Mouse (Mus musculus) lung, embryonic 16.5 days (tissue): ENCODE measurements at regions not wholly inside any gene's neighbourhood (a gene's known extent, or its start where the extent isn't known, plus 50 kb on each side); places are given as distances from the start of the nearest gene placed in this dataset.

Experiments
- ATAC-seq: fragments of 200-750 bp; cut with Nextera tagmentation; 2 replicates; pipeline ENCODE4 v1.8.0; 2017; ENCODE audit warnings: low read depth, mild to moderate bottlenecking, moderate library complexity
- H3K27ac ChIP-seq: fragments of 300-500 bp; sonication (generic); 2 replicates; pipeline ENCODE4 v1.5.1; 2014; ENCODE audit warnings: mild to moderate bottlenecking, control low read depth, low read length
- H3K27me3 ChIP-seq: fragments of 300-500 bp; sonication (generic); 2 replicates; pipeline ENCODE4 v1.6.1; 2014; ENCODE audit warnings: low read depth, low read length, mixed read lengths; ENCODE audit not compliant: control insufficient read depth, insufficient read depth
- H3K36me3 ChIP-seq: fragments of 300-500 bp; sonication (generic); 2 replicates; pipeline ENCODE4 v1.6.1; 2014; ENCODE audit warnings: low read length; ENCODE audit not compliant: control insufficient read depth, insufficient read depth
- H3K4me1 ChIP-seq: fragments of 300-500 bp; sonication (generic); replicated peaks from 2 replicates; pipeline ENCODE4 v1.6.1; 2014; ENCODE audit warnings: low read length, mixed read lengths; ENCODE audit not compliant: control insufficient read depth, insufficient read depth
- H3K4me2 ChIP-seq: fragments of 300-500 bp; sonication (generic); 2 replicates; pipeline ENCODE4 v1.6.1; 2014; ENCODE audit warnings: low read depth, low read length, control low read depth
- H3K4me3 ChIP-seq: fragments of 300-500 bp; sonication (generic); 2 replicates; pipeline ENCODE4 v1.5.1; 2014; ENCODE audit warnings: mild to moderate bottlenecking, low read length, control low read depth
- H3K9ac ChIP-seq: fragments of 300-500 bp; sonication (generic); 2 replicates; pipeline ENCODE4 v1.6.1; 2014; ENCODE audit warnings: low read length, control low read depth
- H3K9me3 ChIP-seq: fragments of 300-500 bp; sonication (generic); 2 replicates; pipeline ENCODE4 v1.6.1; 2016; ENCODE audit warnings: low read length; ENCODE audit not compliant: control insufficient read depth
- WGBS: fragments of 180-500 bp; shearing (Covaris S2); extraction: QIAGEN DNeasy Blood & Tissue Kit; methylation state at CpG from one replicate; pipeline ENCODE4 v1.1.7; 2014; 5-methylcytosine and 5-hydroxymethylcytosine counted together

DNA sequence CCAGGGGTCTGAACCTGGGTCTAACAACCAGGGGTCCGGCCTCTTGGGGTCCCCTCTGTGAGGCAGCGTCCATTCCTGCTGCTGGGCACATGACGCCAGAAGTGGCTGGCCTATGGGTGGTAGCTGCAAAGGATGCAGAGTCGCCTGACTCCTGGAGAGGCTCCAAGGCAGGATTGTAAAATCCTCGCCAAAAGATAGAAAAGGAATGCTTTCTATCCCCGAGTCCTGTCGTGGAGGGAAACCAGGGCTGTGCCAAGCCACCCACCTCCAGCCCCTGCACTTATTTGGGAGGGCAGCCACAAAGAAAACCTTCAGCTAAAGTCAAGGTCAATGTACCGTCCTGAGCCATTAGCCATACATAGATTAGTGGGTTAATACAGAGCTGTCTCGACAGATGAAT lies 73.9 kb upstream of the Mef2a start:
- no peak overlapping the region; the same call in 1 of the 2 replicates for H3K9ac ChIP-seq

DNA sequence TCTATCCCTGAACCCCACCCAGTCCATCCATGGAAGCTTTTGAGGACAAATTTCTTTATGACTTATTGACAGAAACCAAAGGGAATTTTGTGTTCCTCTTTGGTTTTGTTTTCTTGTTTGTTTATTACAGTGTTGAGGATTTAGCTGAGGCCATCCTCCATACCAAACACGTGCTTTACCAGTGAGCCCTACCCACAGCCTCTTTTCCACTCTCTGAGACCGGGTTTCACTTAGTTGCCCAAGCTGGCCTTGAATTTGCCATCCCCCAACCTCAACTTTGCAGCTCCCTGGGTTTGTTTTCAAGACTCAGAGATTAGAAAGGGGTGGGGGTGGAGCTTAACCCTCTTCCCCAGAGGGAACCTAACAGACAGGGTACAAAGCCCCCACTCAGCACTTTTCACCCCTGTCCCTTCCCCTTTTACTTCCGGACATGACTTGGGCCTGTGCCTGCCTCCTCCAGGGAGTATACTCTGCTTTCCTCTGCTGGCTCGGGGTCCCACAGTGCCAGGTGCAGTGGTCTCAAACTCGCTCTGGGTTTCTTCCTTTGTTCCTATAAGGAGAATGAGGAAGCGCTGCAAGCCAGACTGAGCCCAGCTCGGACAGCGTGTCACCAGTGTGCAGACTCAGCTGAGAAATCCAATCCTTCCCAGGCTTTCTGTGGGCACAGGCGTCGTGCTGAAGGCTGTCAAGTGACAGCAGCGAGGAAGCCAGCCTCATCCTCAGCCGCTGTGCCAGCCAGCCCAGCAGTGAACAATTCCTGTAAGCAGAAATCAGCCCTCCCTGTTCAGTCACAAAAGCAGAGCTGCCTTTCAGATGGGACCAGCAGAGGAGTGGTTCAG lies 72.8 kb upstream of the Mef2a start:
- 37% methylated on average over 12 of the region's 12 CpGs for WGBS
- peak; percentile 34 for ATAC-seq
- Histone ChIP-seq H3K4me3 (no peak overlapping the region), H3K4me2 (no peak overlapping the region), H3K9ac (peak overlapping the region; percentile 35; the same call in 1 of the 2 replicates), H3K27me3 (no peaks in the 10 kb centered on the region), H3K36me3 (no peaks in the 10 kb centered on the region), H3K4me1 (peaks cover 34% of the 10 kb centered on the region), H3K9me3 (no peaks in the 10 kb centered on the region), H3K27ac (peak overlapping the region; percentile 56; the same call in 1 of the 2 replicates)

More for the DNA sequence above, 73.9 kb upstream of the Mef2a start:
- peaks cover 34% of the 10 kb centered on the region for H3K4me1 ChIP-seq
- no peak overlapping the region for H3K4me3 ChIP-seq
- no peak overlapping the region for H3K27ac ChIP-seq
- no peak for ATAC-seq
- H3K9me3 ChIP-seq = no peaks in the 10 kb centered on the region
- 50% methylated on average over 9 of the region's 9 CpGs for WGBS
- no peaks in the 10 kb centered on the region for H3K36me3 ChIP-seq
- no peak overlapping the region for H3K4me2 ChIP-seq
- no peaks in the 10 kb centered on the region for H3K27me3 ChIP-seq

GRCm38 (mm10) chr7:67444523-67444942 lies 71.9 kb upstream of the Mef2a start:
- Histone ChIP-seq H3K4me2 (no peak overlapping the region), H3K9me3 (no peaks in the 10 kb centered on the region), H3K4me3 (no peak overlapping the region), H3K4me1 (peaks cover 34% of the 10 kb centered on the region), H3K9ac (no peak overlapping the region), H3K36me3 (no peaks in the 10 kb centered on the region), H3K27ac (no peak overlapping the region), H3K27me3 (no peaks in the 10 kb centered on the region)
- 69% methylated on average over 3 of the region's 3 CpGs for WGBS
- no peak; the same call in 1 of the 2 replicates for ATAC-seq

DNA sequence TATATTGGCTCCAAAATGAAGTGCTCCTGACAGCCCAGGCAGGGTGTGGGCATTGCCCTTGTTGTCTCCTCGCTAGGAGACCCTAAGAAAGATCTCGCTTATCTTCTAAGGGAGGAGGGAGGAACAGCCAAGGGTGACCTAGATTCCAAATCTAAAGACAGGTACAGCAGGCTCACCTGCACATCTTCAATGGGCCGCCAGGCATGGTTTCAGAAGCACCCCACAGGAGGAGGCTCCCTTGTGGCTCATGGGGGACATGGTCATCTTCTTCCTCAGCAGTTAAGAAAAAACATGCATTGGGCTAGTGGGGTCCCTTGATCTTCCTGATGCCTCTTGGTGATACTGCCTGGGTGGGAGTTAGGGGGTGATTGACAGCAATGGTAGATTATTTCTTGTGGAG lies 71.0 kb upstream of the Mef2a start:
- H3K4me2 ChIP-seq = no peak overlapping the region
- H3K27ac ChIP-seq = no peak overlapping the region
- no peak for ATAC-seq
- H3K9ac ChIP-seq = no peak overlapping the region
- H3K36me3 ChIP-seq = no peaks in the 10 kb centered on the region
- H3K9me3 ChIP-seq = no peaks in the 10 kb centered on the region
- no peak overlapping the region for H3K4me3 ChIP-seq
- H3K4me1 ChIP-seq = peaks cover 34% of the 10 kb centered on the region
- WGBS = 60% methylated on average over 3 of the region's 3 CpGs
- no peaks in the 10 kb centered on the region for H3K27me3 ChIP-seq

- H3K27me3 ChIP-seq = no peaks in the 10 kb centered on the region
- WGBS = 15% methylated on average over 12 of the region's 12 CpGs
- H3K9ac ChIP-seq = peak overlapping the region; percentile 33; the same call in 1 of the 2 replicates
- H3K4me3 ChIP-seq = no peak overlapping the region
- H3K36me3 ChIP-seq = no peaks in the 10 kb centered on the region
- H3K9me3 ChIP-seq = no peaks in the 10 kb centered on the region
- peak overlapping the region; percentile 39; the same call in 1 of the 2 replicates for H3K4me2 ChIP-seq
- peaks cover 34% of the 10 kb centered on the region for H3K4me1 ChIP-seq
- peak; percentile 58 for ATAC-seq
- H3K27ac ChIP-seq = peak overlapping the region; percentile 43
Observed at GRCm38 (mm10) chr7:67443001-67443555, 70.4 kb upstream of the Mef2a start.

GRCm38 (mm10) chr7:67442284-67442683 lies 69.6 kb upstream of the Mef2a start:
- no peak for ATAC-seq
- Histone ChIP-seq H3K4me2 (no peak overlapping the region), H3K27me3 (no peaks in the 10 kb centered on the region), H3K27ac (no peak overlapping the region), H3K4me3 (no peak overlapping the region), H3K9ac (no peak overlapping the region), H3K4me1 (peaks cover 36% of the 10 kb centered on the region), H3K9me3 (no peaks in the 10 kb centered on the region), H3K36me3 (no peaks in the 10 kb centered on the region)
- WGBS = 52% methylated on average over 7 of the region's 7 CpGs

DNA sequence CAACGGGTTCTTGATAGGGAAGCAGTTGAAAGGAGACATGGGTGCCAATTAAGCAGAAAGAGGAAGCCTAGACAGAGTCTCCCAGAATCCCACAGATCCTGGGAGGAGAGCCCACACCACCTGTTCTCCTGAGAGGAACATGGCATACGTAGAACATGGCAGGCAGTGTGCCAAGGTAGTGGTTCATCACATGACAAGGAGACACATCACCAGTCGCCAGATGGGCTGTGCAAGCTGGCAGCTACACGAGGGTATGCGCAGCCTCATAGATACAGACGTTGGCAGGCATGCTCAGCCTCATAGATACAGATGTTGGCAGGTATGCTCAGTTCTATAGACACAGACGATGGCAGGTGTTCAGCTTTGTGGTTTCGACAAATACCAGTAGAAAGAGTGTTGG lies 68.1 kb upstream of the Mef2a start:
- Histone ChIP-seq H3K4me2 (no peak overlapping the region), H3K27ac (no peak overlapping the region), H3K4me1 (peaks cover 42% of the 10 kb centered on the region), H3K36me3 (no peaks in the 10 kb centered on the region), H3K27me3 (no peaks in the 10 kb centered on the region), H3K9me3 (no peaks in the 10 kb centered on the region), H3K4me3 (no peak overlapping the region), H3K9ac (no peak overlapping the region)
- ATAC-seq = no peak
- 85% methylated on average over 8 of the region's 8 CpGs for WGBS

DNA sequence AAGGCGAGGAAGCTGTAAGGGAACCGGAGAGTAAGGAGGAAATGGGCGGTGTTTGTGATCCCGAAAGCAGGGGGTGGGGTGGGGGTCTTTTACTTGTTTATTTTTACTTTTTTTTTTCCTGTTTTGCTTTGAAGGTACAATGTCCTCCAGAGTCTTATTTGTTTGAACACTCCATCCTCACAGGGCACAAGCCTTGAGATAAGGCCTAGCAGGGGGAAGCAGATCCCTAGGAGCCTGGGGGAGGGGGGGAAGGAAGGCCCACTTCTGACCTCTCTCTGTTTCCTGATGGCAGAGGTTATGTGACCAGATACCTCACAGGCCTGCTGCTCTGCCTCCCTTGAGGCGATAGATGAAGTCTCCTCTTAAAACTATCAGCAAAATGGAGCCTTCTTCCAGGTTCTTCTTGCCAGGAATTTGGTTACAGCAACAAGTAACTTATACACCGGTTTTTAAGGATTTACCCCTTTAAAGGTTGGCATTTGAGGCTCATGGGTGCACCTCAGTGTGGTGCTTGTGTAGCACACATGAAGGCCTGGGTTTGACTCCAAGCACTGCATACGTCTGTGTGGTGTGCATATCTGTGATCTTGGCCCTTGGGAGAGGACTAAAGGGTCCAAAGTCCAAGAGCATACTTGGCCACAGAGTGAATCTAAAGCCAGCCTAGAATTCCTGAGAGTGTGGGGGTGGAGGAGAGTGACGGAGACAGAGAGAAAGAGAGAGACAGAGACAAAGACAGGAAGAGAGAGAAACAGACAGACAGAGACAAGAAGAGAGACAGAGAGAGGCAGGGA lies 64.8 kb upstream of the Mef2a start:
- H3K4me1 ChIP-seq = peaks cover 28% of the 10 kb centered on the region
- no peak overlapping the region for H3K4me3 ChIP-seq
- ATAC-seq = no peak
- H3K4me2 ChIP-seq = no peak overlapping the region
- no peaks in the 10 kb centered on the region for H3K9me3 ChIP-seq
- no peak overlapping the region for H3K9ac ChIP-seq
- H3K27ac ChIP-seq = no peak overlapping the region
- no peaks in the 10 kb centered on the region for H3K36me3 ChIP-seq
- H3K27me3 ChIP-seq = no peaks in the 10 kb centered on the region
- whole genome bisulfite sequencing = 43% methylated on average over 8 of the region's 8 CpGs
